Mouse (Mus musculus): Measurements from ENCODE around the gene Ust.

GRCm38 (mm10) chr10:8347497-8347896 is 171.1 kb downstream of the Ust start:
- TF ChIP-seq CTCF (IDR thresholded peaks at IDR 0.05; ENCODE audit: borderline replicate concordance, insufficient read depth, low read length) (no peak), POLR2A (IDR thresholded peaks at IDR 0.05; ENCODE audit: low read depth, low read length) (no peak)
